Mouse (Mus musculus): Measurements from ENCODE around the gene Mapk11.

The Mapk11 gene

GRCm38 (mm10) chr15:89173906-89174214 lies 24.4 kb upstream of the Mapk11 start:
- DNase-seq (ENCODE audit: low read depth, low spot score), result no peak

- DNase-seq (ENCODE audit: low read depth, low spot score), result no peak
These were observed 23.8 kb upstream of the Mapk11 start for GRCm38 (mm10) chr15:89173024-89173905.

GRCm38 (mm10) chr15:89172276-89172935 lies 23.0 kb upstream of the Mapk11 start:
- DNase-seq (ENCODE audit: low read depth, low spot score), result no peak

- DNase-seq (ENCODE audit: low read depth, low spot score), result no peak
These were observed 22.2 kb upstream of the Mapk11 start for GRCm38 (mm10) chr15:89171526-89172051.

GRCm38 (mm10) chr15:89170102-89170501 lies 20.7 kb upstream of the Mapk11 start:
- DNase-seq (ENCODE audit: low read depth, low spot score), result no peak

- no peak for DNase-seq (ENCODE audit: low read depth, low spot score)
These were observed 20.0 kb upstream of the Mapk11 start for GRCm38 (mm10) chr15:89169431-89169830.

GRCm38 (mm10) chr15:89168922-89169321 lies 19.5 kb upstream of the Mapk11 start:
- DNase-seq (ENCODE audit: low read depth, low spot score), result no peak

- DNase-seq (ENCODE audit: low read depth, low spot score), result no peak
These were observed 16.1 kb upstream of the Mapk11 start for GRCm38 (mm10) chr15:89165478-89165877.

GRCm38 (mm10) chr15:89161397-89161796 lies 12.0 kb upstream of the Mapk11 start:
- DNase-seq (ENCODE audit: low read depth, low spot score), result no peak

- DNase-seq (ENCODE audit: low read depth, low spot score), result no peak
These were observed 9.1 kb upstream of the Mapk11 start for GRCm38 (mm10) chr15:89158516-89158915.

GRCm38 (mm10) chr15:89157954-89158353 lies 8.5 kb upstream of the Mapk11 start:
- DNase-seq (ENCODE audit: low read depth, low spot score), result no peak

- DNase-seq (ENCODE audit: low read depth, low spot score), result no peak
These were observed 2.9 kb upstream of the Mapk11 start for GRCm38 (mm10) chr15:89152312-89152711.

- DNase-seq (ENCODE audit: low read depth, low spot score), result no peak
These were observed 588 bp upstream of the Mapk11 start for GRCm38 (mm10) chr15:89150041-89150390.

- no peak for DNase-seq (ENCODE audit: low read depth, low spot score)
These were observed 745 bp downstream of the Mapk11 start for GRCm38 (mm10) chr15:89148496-89149270.

GRCm38 (mm10) chr15:89147895-89148294 lies 1.5 kb downstream of the Mapk11 start:
- no peak for DNase-seq (ENCODE audit: low read depth, low spot score)

- no peak for DNase-seq (ENCODE audit: low read depth, low spot score)
These were observed 2.0 kb downstream of the Mapk11 start for GRCm38 (mm10) chr15:89147456-89147855.

- DNase-seq (ENCODE audit: low read depth, low spot score), result no peak
These were observed 2.4 kb downstream of the Mapk11 start for GRCm38 (mm10) chr15:89147024-89147423.

- no peak for DNase-seq (ENCODE audit: low read depth, low spot score)
These were observed 2.9 kb downstream of the Mapk11 start for GRCm38 (mm10) chr15:89146537-89146936.

- DNase-seq (ENCODE audit: low read depth, low spot score), result no peak
These were observed 3.5 kb downstream of the Mapk11 start for GRCm38 (mm10) chr15:89145813-89146350.

GRCm38 (mm10) chr15:89144965-89145364 lies 4.5 kb downstream of the Mapk11 start:
- DNase-seq (ENCODE audit: low read depth, low spot score), result no peak

GRCm38 (mm10) chr15:89143134-89143533 lies 6.3 kb downstream of the Mapk11 start:
- no peak for DNase-seq (ENCODE audit: low read depth, low spot score)

GRCm38 (mm10) chr15:89141905-89142304 lies 7.5 kb downstream of the Mapk11 start:
- DNase-seq (ENCODE audit: low read depth, low spot score), result no peak
